Mouse (Mus musculus) layer of hippocampus, adult 9-10 months (tissue): ENCODE results near the gene Nthl1.

ENCODE experiments used
- DNase-seq: peaks from one replicate; pipeline ENCODE4 v3.0.0; 2022; ENCODE audit warnings: low spot score

Gene Nthl1

GRCm38 (mm10) chr17:24632167-24632812 is at the start of gene Nthl1, which contains the start of gene Tsc2:
Nthl1 (plus strand) TSS chr17:24632680.
Tsc2 (minus strand) TSS chr17:24632630.
- DNase-seq: peak; percentile 68

- no peak for DNase-seq
Observed at GRCm38 (mm10) chr17:24583599-24584460, 48.6 kb upstream of the Nthl1 start.

GRCm38 (mm10) chr17:24584520-24584919 is 48.0 kb upstream of the Nthl1 start:
- DNase-seq: no peak

- no peak for DNase-seq
Observed at GRCm38 (mm10) chr17:24586532-24586931, 45.9 kb upstream of the Nthl1 start.

- no peak for DNase-seq
Observed at GRCm38 (mm10) chr17:24590943-24591342, 41.5 kb upstream of the Nthl1 start.

GRCm38 (mm10) chr17:24591695-24592094 is 40.8 kb upstream of the Nthl1 start:
- DNase-seq: no peak

- no peak for DNase-seq
Observed at GRCm38 (mm10) chr17:24593248-24593647, 39.2 kb upstream of the Nthl1 start.

GRCm38 (mm10) chr17:24593992-24594890 is 38.2 kb upstream of the Nthl1 start:
- no peak for DNase-seq

GRCm38 (mm10) chr17:24595126-24596072 is 37.1 kb upstream of the Nthl1 start:
- no peak for DNase-seq

GRCm38 (mm10) chr17:24596073-24596466 is 36.4 kb upstream of the Nthl1 start:
- DNase-seq: no peak

- DNase-seq: no peak
Observed at GRCm38 (mm10) chr17:24596471-24597183, 35.9 kb upstream of the Nthl1 start.

GRCm38 (mm10) chr17:24597989-24598388 is 34.5 kb upstream of the Nthl1 start:
- DNase-seq: no peak

GRCm38 (mm10) chr17:24600502-24600901 is 32.0 kb upstream of the Nthl1 start:
- DNase-seq: no peak

- no peak for DNase-seq
Observed at GRCm38 (mm10) chr17:24603961-24604360, 28.5 kb upstream of the Nthl1 start.

- DNase-seq: no peak
Observed at GRCm38 (mm10) chr17:24604557-24604956, 27.9 kb upstream of the Nthl1 start.

GRCm38 (mm10) chr17:24608370-24608769 is 24.1 kb upstream of the Nthl1 start:
- no peak for DNase-seq

GRCm38 (mm10) chr17:24608874-24609273 is 23.6 kb upstream of the Nthl1 start:
- DNase-seq: no peak

GRCm38 (mm10) chr17:24610711-24611110 is 21.8 kb upstream of the Nthl1 start:
- no peak for DNase-seq

- no peak for DNase-seq
Observed at GRCm38 (mm10) chr17:24617561-24618194, 14.8 kb upstream of the Nthl1 start.

GRCm38 (mm10) chr17:24625472-24625871 is 7.0 kb upstream of the Nthl1 start:
- no peak for DNase-seq
